Mouse (Mus musculus) ovary, postnatal 10 days (tissue): Measurements from ENCODE around the gene Htra1.

Experiments
- DNase-seq: peaks from one replicate; pipeline ENCODE4 v3.0.0; 2022; ENCODE audit warnings: low spot score

The Htra1 gene

DNA sequence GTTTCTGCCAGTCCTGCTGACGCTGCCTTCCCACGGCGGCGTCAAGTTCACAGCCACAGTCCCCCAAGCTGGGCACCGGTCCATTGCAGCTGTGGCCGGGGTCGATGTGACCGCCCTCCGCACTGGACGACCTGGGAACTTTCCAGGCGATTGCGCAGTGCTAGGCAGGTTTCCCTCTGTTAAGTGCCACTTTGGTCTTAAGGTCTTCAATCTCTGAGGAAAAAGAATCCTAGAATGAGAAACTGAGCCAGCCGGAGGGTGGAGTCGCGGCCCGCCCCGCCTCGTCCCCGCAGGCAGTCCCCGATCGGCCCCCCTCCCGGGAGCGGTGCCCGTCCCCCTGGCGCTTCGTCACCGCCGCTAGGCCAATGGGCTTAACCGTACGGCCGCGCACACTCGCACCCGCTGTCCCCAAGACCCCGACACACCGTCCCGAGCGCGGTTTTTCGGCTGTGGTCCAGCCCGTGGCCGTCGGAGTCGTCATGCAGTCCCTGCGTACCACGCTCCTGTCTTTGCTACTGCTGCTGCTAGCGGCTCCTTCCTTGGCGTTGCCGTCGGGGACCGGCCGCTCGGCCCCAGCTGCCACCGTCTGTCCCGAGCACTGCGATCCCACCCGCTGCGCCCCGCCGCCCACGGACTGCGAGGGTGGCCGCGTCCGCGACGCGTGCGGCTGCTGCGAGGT is at the start of gene Htra1:
Gene Htra1 (plus strand): TSS at position 319 of the 679 bp plus-strand sequence.
- peak; percentile 60 for DNase-seq

DNA sequence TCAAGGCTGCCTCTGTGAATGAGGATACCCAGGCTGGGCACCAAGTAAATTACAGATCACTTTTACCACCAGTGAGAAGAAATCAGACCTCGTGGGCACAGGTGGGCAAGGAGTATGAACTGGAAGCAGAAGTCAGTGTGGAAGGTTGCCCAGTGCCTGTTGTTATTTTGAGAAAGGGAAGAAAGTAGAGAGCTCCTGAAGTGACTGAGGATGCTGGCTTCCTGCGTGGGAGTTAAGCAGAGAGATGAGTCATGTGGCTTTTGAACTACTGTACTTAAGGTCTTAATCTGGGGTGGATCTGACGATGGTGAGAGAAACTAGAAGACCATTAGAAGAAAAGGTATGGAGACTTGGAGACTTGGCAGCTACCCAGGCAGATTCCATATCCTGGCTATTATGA is 49.7 kb upstream of the Htra1 start:
- DNase-seq = no peak

DNA sequence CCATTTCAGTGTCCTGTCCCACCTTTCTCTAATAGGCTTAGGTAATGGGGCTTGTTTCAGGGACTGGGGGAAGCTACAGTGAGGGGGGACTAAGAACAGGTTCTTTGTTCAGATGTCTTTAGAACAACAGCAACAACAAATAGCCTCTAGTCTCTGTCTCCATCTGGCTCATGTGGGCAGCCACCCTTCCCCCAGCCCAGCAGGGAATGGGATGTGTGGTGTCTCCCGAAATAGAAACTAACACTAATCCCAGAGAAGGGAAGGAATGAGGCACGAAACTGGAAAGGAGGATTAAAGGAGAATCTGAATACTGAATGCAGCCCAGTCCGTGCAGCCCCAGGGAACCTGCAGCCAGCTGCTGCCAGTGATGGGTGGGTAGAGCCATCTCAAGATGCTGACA is 48.0 kb upstream of the Htra1 start:
- no peak for DNase-seq

DNA sequence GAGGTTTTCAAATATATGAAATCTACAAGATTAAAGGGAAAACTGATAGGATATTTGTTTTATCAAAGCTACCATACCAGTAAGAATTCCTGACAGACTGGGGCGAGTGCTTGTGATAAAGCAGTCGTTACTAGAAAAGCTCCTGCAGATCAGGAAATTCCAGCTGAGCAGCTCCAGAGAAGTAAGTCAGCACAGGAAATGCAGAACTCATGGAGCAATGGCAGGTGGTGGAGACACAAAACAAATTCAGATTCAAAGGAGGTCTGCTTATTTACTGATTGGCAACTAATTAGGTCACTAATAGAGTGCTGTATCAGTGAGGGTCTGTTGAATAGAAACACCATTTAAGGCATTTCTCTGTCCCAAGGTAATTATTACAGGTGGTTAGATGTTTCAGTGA is 45.0 kb upstream of the Htra1 start:
- no peak for DNase-seq

DNA sequence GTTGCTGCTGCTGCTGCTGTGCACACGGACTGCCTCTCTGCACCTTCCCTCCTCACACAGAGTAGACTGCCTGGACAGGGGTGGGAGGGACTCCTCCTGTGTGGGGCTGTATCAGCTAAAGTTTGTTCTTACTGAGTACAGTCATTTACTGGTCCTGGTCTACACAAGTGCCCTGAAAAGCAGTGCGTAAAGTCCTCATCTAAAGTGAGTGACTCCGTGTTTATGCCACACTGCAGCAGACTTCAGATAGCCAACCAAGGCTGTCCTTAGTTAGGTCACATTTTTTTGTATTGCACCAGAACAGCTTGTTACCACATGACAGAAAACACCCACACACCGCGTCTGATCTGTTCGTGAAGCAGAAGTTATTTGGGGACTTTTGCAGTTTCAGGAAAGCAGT is 42.9 kb upstream of the Htra1 start:
- no peak for DNase-seq

DNA sequence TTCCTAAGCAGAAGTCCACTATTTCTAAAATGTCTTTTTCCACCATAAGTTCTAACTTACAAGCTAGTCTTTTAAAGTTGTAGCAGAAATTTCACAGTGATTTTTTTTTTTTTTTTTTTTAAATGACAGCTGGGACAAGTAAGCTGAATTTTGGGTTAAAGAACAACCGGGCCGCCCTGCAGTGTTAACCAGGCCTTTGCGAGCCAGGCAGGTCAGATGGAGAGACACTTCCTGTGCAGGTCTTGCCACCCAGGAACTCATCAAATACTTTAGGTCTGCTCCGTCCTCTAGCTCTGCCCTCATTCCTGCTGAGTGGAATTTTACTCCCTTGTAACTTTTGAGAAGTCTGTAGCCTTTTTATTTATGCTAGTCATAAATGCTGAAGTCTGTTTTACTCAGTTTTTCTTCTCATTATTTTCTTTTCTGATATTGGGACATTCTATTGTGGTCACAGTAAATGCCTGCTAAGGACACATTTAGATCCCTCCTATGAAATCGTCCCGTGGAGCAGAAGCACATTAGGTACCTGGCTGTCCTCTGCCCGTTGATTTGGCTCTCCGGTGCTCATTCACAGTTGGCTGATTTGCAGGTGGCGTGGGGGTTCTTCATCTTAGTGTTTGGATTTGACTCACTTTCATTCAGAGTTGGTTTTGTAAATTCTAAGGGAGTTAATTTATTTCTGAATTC is 40.8 kb upstream of the Htra1 start:
- no peak for DNase-seq

DNA sequence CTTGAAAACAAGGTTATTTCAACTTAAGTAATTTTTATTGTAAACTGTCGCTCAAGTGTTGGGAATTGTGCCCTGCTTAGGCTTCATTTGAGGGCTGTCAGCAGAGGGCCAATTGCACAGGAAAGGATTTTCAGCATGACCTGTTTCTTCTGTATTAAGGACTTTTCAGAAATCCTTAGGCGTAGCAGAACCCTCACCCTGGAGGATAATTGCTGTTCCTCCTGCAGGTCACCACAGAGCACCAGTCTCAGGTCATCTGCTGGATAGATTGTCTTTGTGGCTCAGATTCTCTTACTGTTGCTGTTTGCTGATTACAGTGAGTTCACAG is 40.3 kb upstream of the Htra1 start:
- no peak for DNase-seq

DNA sequence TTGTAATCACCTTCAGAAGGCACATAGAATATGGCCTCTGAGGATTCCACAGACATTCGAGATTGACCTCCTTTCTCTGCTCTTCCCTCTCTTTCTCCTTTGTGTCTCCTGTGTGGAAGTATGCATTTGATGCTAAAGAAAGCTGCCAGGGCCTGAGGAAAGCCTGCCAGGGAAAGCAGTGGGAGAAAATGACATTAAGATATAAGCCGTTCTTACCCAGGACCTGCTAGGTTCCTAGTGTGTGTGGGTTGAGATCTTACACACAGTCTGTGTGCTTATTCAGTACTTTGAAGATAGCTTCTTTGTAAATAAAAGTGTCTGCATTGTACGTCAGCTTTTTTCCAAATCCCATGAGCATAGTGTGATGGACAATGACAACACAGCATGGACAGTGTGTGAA is 39.8 kb upstream of the Htra1 start:
- no peak for DNase-seq

DNA sequence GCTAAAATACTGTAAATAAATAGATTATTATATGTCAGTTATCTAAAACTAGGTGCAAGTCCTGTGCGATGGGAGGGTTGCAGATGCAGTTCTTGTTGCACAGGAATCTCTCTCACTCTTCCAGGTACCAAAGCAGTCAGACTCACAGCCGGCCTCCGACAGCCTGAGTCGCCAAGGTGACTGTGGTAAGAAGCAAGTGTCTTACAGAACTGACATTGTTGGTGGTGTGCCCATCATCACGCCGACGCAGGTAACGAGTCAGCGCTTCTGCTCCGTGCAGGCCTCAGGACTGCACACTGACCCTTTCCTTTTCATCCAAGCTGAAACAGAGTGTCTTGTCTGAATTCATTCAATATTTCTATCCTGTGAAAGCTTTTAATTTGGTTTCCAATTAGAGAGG is 38.7 kb upstream of the Htra1 start:
- no peak for DNase-seq

DNA sequence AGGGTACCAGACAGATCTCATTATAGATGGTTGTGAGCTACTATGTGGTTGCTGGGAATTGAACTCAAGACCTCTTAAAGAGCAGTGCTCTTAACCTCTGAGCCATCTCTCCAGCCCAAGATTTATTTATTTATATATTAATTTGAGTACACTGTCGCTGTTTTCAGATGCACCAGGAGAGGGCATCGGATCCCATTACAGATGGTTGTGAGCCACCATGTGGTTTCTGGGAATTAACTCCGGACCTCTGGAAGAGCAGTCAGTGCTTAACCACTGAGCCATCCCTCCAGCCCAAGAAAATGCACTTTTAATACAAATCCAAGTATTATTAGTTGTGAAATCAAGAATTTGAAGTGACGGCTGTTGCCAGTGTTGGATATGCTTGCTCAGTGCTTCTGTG is 37.5 kb upstream of the Htra1 start:
- DNase-seq = no peak

DNA sequence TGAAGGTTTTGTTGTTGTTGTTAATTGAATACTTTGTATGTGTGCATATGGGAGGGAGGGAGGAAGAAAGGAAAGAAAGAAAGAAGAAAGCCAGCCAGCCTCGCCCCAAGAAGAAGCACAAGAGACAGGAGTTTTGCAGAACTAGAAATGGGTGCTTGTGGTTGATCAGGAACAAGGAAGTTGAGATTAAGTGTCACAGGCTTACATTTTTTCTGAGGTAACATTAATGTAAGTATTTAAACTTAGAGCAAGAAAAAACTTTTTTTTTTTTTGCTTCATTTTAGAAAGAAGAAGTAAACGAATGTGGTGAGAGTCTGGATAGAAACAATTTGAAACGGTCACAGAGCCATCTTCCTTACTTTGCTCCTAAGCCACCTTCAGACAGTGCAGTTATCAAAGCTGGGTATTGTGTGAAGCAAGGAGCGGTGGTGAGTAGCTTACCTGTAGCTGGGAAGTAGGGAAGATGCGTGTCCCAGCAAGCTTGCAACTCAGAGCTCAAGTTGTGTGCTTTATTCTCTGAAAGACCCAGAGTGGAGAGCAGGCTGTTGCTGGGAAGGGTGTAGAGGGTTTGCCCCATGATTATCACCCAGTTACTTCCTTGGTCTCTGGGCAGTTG is 35.6 kb upstream of the Htra1 start:
- DNase-seq = no peak

DNA sequence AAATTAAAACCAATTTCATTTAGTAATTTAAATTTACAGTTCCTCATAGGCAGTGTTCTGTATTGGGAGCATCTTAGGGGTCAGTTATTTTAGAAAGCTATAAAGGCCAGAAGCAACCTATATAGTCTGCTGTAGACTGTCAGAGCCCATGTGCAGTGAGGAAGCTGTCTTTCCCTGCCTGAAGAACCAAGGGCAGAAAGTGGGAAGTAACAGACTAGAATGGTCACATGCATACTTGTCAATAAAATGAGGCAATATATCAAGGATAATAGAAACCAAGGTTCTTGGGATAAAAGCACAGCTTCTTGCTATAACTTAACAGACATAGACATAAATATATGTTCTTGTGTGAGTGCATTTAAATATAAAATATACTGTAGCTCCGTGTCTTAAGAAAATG is 33.0 kb upstream of the Htra1 start:
- no peak for DNase-seq

DNA sequence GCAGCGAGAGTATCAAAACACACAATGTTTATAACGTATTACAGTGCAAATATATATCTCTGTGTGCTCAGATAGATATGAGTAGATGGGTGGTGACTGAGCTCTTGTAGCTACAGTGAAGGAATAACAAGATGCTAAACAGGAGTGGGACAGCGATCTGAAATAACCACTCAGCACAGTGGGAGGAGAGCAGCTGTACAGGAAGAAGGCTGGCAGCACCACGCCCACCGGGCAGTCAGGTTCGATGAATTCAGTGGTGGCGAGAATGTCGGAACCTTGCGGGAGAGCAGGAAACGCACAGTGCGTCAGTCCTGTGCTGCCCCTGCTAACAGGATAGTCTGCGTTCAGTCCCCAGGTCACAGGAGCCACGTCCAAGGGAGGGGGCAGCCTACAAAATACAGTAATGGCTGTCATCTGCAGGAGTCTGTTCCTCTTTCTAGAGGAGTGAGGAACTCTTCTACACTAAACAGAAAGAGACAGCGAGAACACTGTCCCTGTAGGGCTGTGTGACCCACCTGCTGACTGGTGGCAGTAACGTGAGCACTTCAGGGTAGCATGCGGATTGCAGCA is 32.3 kb upstream of the Htra1 start:
- DNase-seq = no peak

DNA sequence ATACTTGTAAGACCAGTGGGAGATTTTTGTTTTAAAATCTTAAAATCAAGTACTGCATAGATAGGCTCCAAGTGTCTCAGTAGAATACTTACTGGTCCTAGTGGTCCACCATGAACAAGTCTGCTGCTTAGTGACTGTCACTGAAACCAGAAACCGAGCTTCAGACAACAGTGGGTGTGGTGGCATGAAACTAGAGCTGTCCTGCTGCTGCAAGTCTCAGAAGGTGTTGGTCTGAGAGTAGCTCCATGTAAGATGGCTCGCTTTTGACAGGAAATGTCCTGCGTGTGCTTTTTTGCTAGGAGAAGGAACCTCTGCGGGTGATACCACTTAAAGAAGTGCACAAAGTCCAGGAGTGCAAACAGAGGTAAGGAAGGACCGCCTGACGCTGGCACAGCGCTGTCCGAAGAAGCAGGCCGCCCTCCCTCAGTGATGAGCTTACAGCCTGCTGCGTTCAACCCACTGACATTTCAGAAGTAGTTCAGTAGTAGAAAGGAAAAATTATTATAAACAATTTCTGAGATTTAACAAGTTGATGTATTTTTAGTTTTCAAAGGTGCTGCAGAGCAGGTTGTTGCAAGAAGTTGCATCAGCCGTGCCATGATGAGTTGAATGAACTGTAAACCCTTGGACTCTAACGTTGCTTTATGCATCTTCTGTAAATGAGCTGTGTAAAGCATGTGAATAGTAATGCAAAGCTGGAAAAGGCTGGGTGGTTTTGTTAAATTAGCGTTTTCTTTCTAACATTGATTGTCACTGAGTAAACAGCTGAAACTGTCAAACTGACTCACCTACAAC is 31.1 kb upstream of the Htra1 start:
- DNase-seq = no peak

DNA sequence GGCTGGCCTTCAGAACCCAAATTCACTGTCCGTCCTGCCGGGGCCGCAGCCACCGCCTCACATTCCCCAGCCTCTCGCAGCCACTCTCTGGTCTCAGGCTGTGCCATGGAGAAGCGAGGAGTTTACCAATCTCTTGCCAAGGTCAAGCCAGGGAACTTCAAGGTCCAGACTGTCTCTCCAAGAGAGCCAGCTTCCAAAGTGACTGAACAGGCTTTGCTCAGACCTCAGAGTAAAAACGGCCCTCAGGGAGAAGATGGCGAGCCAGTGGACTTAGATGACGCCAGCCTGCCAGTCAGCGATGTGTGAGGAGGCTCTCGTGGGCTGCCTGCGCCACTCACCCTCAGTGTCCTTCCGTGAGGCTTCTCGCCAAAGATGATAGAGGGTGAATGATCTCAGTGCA is 25.1 kb upstream of the Htra1 start:
- no peak for DNase-seq

DNA sequence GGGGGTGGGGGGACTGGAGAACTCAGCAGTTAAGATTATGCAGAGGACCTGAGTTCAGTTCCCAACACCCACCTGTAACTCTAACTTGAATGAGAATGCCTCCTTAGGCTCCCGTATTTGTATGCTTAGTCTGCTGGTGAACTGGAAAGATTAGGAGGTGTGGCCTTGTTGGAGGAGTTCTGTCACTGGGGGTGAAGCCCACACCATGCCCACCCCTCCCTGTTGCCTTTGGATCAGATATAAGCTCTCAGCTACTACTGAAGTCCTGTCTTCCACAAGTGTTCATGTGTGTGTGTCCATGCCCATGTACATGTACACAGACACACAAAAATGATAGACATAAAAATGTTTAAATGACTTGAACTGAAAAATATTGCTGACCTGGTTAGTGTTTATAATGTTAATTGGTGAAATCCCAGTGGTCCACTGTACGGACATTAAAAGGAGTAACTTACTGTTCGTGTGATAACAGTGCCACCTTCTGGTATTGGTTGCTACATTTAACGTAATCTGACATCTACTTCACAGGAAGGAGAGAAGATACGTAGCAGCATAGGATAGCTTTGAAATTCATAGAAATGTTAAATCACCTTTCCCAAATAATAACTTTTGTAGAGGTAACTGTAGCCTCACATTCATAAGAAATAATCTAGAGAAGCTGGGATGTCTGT is 21.1 kb upstream of the Htra1 start:
- DNase-seq = no peak

DNA sequence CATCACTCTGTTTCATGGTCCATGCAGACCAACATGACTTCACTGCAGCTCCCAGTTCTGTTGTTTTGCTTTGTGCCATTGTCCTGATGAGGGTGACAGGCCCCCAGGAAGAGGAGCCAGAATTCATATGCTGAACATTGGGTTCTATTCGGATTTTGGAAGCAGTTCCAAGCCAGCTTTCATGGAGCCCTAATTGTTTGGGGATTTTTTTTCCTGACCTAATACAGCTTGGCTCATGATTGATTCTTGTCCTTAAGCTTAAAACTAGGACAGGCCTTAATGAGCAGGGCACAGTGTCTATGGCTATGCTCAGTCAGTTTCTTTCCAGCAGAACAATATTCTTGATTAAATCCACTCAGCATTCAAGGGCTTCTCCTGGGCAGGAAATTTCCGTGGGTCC is 17.7 kb upstream of the Htra1 start:
- DNase-seq = no peak

DNA sequence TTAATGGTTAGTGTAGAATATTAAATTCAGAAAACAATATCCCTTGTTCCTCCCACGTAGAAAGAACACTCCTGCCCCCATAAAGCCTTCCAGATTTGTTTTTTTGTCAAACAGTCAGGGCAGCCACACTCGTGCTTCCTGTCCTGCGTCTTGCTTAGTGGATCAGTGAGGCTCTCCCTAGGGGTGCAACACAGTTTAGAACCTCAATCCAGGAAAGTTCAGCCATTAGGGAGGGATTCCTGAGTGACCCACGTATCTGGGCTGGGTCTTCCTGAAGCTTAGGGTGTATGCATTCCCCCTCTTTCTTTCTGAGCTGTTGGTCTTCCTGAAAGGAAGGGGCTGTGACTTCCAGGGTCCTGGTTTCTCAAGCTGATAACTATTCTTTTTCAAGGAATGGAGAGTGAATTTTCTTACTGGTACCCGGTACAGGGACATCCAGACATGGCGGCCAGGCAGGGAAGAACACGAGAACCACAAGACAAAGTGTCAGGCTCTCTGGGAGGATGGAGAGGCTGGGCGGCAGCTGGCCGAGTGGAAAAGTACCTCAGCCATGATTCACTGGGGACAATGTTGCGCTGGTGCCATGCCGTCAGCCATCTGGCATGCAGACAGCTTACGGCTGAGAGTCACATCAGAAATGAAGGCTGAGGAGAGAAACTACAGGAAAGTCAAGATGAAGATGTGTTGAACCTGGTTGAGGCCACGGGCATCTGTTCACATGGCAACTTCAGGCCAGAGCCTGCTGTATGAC is 12.8 kb upstream of the Htra1 start:
- DNase-seq = no peak

DNA sequence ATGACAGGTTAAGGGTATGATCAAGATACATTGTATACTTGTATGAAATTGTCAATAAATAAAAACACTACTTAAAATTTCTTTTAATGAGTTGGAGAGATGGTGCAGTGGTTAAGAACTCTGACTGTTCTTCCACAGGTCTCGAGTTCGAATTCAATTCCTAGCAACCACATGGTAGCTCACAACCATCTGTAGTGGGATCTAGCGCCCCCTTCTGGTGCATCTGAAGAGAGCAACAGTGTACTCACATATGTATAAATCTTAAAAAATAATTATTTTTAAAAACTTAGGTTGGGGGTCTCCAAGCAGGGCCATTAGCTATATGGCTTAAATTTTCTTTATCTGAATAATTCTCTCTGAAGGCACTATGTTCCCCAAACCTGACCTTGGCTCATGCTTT is 5.5 kb upstream of the Htra1 start:
- DNase-seq = no peak

DNA sequence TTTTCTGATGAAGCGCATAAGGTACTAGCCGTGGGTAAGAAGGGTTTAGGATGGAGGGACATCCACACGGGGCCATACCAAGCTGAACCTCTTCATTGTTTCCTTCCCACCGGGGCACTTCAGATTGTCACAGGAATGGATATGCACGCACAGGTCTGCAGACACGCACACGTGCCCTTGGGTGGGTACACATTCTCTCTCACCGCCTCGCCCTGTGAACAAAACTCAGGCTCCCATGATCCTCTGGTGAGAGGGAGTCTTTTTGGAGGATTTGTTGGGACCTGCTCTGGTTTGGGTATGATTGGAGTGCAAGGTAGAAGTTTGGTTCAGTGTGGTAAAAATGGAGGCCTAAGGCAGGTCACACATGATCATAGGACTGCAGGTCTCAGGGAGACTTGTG is 3.0 kb upstream of the Htra1 start:
- DNase-seq = no peak

DNA sequence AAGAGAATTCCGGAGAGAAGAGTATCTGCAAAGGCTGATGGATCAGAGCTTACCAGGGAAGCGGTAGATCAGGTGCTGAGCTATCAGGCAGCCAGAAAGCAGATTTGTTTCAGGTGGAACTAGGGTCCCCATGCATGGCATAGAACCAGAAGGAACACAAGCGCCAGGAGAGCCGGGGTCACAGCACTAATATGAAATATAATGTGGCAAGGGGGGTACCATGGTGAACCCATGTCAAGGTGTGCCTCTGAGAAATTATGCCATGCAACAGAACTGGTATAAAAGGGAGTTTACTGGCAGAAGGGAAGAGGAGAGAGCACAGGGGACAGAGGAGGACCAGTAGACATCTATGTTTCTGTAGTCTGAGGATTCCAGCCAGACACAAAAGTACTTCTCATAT is 1.3 kb upstream of the Htra1 start:
- no peak for DNase-seq
